Mouse (Mus musculus): ENCODE data around the gene Rap1gds1. TPM values are rescaled to one million over a fixed set of nuclear protein-coding genes. Genes with fewer than 3 reads are reported as not detected.

Rap1gds1 gene
- polyA plus RNA-seq, 1 experiment: 15.4 TPM

DNA sequence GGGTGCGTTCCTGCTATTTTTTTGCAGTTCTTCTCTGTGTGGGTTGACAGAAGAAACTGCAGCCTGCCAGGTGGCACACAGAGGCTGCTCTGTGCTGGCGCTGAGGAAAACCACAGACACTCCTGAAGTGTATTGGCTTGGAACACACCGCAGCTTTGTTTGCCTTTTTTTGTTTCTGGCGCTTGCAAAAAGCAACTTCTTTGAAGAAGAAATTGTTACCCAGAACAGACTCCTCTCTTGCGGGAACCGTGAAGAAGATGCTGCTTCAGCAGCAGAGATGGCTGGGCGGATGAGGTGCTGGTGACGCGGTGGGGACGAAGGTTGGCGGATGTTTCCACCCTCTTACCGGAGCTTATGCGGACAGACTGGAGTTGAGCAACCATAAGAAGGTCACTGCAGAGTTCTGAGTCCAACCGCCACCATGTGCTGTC, 198.1 kb downstream of the Rap1gds1 start:
- TF ChIP-seq CTCF (IDR thresholded peaks at IDR 0.05; ENCODE audit: extremely low read depth, insufficient read depth, insufficient read length, insufficient replicate concordance): no peak
- TF ChIP-seq POLR2A (IDR thresholded peaks at IDR 0.05; ENCODE audit: low read depth, low read length): no peak
- Histone ChIP-seq H3K36me3 (ENCODE audit: control insufficient read depth, insufficient read depth, low read length) (no peaks in the 10 kb centered on the region), H3K4me3 (ENCODE audit: extremely low read depth, insufficient read depth, insufficient read length) (no peak overlapping the region), H3K4me1 (ENCODE audit: control insufficient read depth, insufficient read depth, insufficient read length) (no peaks in the 10 kb centered on the region), H3K27ac (ENCODE audit: insufficient read depth, low read length) (no peak overlapping the region), H3K27me3 (ENCODE audit: control insufficient read depth, insufficient read depth, low read length) (no peaks in the 10 kb centered on the region)
- 68% methylated on average over 14 of the region's 14 CpGs for whole genome bisulfite sequencing
- no peak for DNase-seq (ENCODE audit: low read depth in 1 of 2, low spot score in 2 of 2)

DNA sequence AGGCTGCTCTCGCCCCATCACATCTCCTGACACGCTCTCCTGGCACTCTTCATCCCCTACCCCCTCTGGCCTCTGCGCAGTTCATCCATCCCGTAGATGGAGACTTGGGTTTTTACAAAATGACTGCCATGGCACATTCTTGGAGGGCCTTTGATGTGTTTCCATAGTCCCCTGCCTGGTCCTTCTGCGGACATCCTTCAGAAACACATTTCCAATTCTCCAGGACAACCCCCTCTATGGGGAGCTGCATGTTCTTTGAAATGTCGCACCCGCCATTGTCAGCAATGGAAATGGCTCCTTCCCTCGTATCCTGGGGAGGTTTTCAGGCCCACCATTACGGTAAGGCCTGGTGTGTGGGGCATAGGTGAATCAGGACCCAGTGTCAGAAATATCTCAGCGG, 198.6 kb downstream of the Rap1gds1 start:
- no peak overlapping the region for H3K27ac ChIP-seq (ENCODE audit: insufficient read depth, low read length)
- DNase-seq (ENCODE audit: low read depth in 1 of 2, low spot score in 2 of 2): no peak
- no peaks in the 10 kb centered on the region for H3K36me3 ChIP-seq (ENCODE audit: control insufficient read depth, insufficient read depth, low read length)
- no peaks in the 10 kb centered on the region for H3K4me1 ChIP-seq (ENCODE audit: control insufficient read depth, insufficient read depth, insufficient read length)
- H3K27me3 ChIP-seq (ENCODE audit: control insufficient read depth, insufficient read depth, low read length): no peaks in the 10 kb centered on the region
- WGBS: 86% methylated on average over 10 of the region's 10 CpGs
- no peak for TF ChIP-seq POLR2A (IDR thresholded peaks at IDR 0.05; ENCODE audit: low read depth, low read length)
- no peak for TF ChIP-seq CTCF (IDR thresholded peaks at IDR 0.05; ENCODE audit: extremely low read depth, insufficient read depth, insufficient read length, insufficient replicate concordance)
- no peak overlapping the region for H3K4me3 ChIP-seq (ENCODE audit: extremely low read depth, insufficient read depth, insufficient read length)

DNA sequence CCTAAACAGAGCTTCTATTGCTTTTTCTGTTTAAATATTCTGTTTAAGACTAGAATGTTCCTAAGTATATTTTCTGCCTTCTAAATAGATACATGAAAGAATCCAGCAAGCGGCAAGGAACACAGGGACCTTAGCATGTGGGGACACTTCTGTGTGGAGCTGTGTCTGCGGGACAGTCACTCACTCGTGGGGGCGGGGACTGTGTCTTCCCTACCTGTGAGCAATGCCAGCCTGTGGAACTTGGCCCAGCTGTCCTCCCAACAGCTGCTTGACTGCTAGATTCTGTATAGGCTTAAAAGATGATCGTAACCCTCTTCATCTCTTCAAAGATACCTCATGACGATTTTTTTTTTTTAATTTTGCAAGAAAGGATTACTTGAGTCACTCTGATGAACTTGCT, 199.1 kb downstream of the Rap1gds1 start:
- Histone ChIP-seq H3K4me1 (ENCODE audit: control insufficient read depth, insufficient read depth, insufficient read length) (no peaks in the 10 kb centered on the region), H3K27me3 (ENCODE audit: control insufficient read depth, insufficient read depth, low read length) (no peaks in the 10 kb centered on the region), H3K4me3 (ENCODE audit: extremely low read depth, insufficient read depth, insufficient read length) (no peak overlapping the region), H3K36me3 (ENCODE audit: control insufficient read depth, insufficient read depth, low read length) (no peaks in the 10 kb centered on the region), H3K27ac (ENCODE audit: insufficient read depth, low read length) (no peak overlapping the region)
- no peak for DNase-seq (ENCODE audit: low read depth in 1 of 2, low spot score in 2 of 2)
- TF ChIP-seq POLR2A (IDR thresholded peaks at IDR 0.05; ENCODE audit: low read depth, low read length) (no peak), CTCF (IDR thresholded peaks at IDR 0.05; ENCODE audit: extremely low read depth, insufficient read depth, insufficient read length, insufficient replicate concordance) (no peak)
- 89% methylated on average over 6 of the region's 6 CpGs for WGBS

Other genes starting within 250 kb of the Rap1gds1 start
- gene Stpg2, start 130.5 kb upstream of the Rap1gds1 start, polyA plus RNA-seq (2012; rRNA removed): not detected in 2 replicates